In genomic region chr11:67585016-67585415, GRCm38 (mm10) we compare ENCODE assay signal across 26 mouse cellular contexts.
A peak's percentile ranks its signal among the peaks of the same experiment; 100 is the strongest.
DNase-seq lines count a peak whose midpoint lies in the region; ATAC-seq and TF ChIP-seq lines count a peak whose summit lies in the region.
"Had no signal": no experiment of that assay in that cellular context is flagged by ENCODE, and none has a peak within 500 bp of the region (broad histone marks: within the 10 kb centered on the region; RNA-seq: fewer than 3 reads in every experiment).

No protein-coding gene starts in this region.

- TF ChIP-seq CTCF in left cerebral cortex, adult 2 months (IDR thresholded peaks at IDR 0.05): no peak

- ATAC-seq in heart, embryonic 13.5 days (ENCODE audit: extremely low read depth, insufficient number of reproducible peaks, low FRiP score, low TSS enrichment): no peak
- ATAC-seq: activated CD4-positive, CD25-positive, alpha-beta regulatory T cell, adult 4 months; CD4-positive, CD25-positive, alpha-beta regulatory T cell, adult 4 months; forebrain, embryonic 13.5 days; forebrain, embryonic 15.5 days; forebrain, postnatal 0 days; Patski had no signal

- intact Hi-C loops in heart, postnatal 14 days (cut with DNase I): loop anchor here (5.0 kb wide), 1 partner anchor 38 kb away; no protein-coding TSS in a partner anchor
- intact Hi-C loops in left cerebral cortex, adult 2 months (cut with DNase I): no loop called here
- intact Hi-C loops in left cerebral cortex, postnatal 10 days (cut with DNase I): no loop called here

- H3K4me2 ChIP-seq in heart, embryonic 13.5 days: no peak overlapping the region
- H3K4me2 ChIP-seq: embryonic facial prominence, embryonic 12.5 days; forebrain, embryonic 13.5 days; forebrain, embryonic 15.5 days had no signal

- H3K9ac ChIP-seq in heart, embryonic 13.5 days: no peak overlapping the region
- H3K9ac ChIP-seq: embryonic facial prominence, embryonic 12.5 days; forebrain, embryonic 13.5 days; forebrain, embryonic 15.5 days; forebrain, postnatal 0 days had no signal

- no peaks in the 10 kb centered on the region for H3K27me3 ChIP-seq in heart, embryonic 13.5 days (replicated peaks)
- H3K27me3 ChIP-seq: CH12.LX; embryonic facial prominence, embryonic 12.5 days; forebrain, embryonic 13.5 days; forebrain, embryonic 15.5 days; Patski had no signal

- peak overlapping the region; percentile 85; the same call in 1 of the 2 replicates for H3K27ac ChIP-seq in heart, embryonic 13.5 days (replicated peaks)
- peak overlapping the region; percentile 89 for H3K27ac ChIP-seq in left cerebral cortex, adult 2 months
- H3K27ac ChIP-seq: embryonic facial prominence, embryonic 10.5 days; forebrain, embryonic 13.5 days; forebrain, embryonic 15.5 days had no signal

- H3K4me1 ChIP-seq in heart, embryonic 13.5 days: peaks cover 46% of the 10 kb centered on the region

- no peaks in the 10 kb centered on the region for H3K9me3 ChIP-seq in heart, embryonic 13.5 days
- H3K9me3 ChIP-seq: embryonic facial prominence, embryonic 10.5 days; embryonic facial prominence, embryonic 12.5 days; forebrain, embryonic 13.5 days; forebrain, embryonic 15.5 days had no signal

- WGBS in heart, embryonic 13.5 days: 71% methylated on average over 6 of the region's 6 CpGs

- no peak overlapping the region for H3K4me3 ChIP-seq in heart, embryonic 13.5 days
- H3K4me3 ChIP-seq in left cerebral cortex, adult 2 months: no peak overlapping the region
- H3K4me3 ChIP-seq: embryonic facial prominence, embryonic 10.5 days; embryonic facial prominence, embryonic 12.5 days; forebrain, embryonic 13.5 days; forebrain, embryonic 15.5 days had no signal

- DNase-seq in heart, postnatal 14 days: no peak
- no peak for DNase-seq in left cerebral cortex, adult 2 months (ENCODE audit: extremely low spot score in 1 of 2, low spot score in 2 of 2)
- DNase-seq in left cerebral cortex, postnatal 10 days (ENCODE audit: extremely low spot score in 1 of 2, low spot score in 2 of 2): no peak
- peak; percentile 31 for DNase-seq in brain, adult 2 months (ENCODE audit: low read depth, low spot score)
- DNase-seq in gastrocnemius, adult 18-20 months (ENCODE audit: low spot score): no peak
- DNase-seq: adrenal gland, adult 8-10 months; adrenal gland, postnatal 14 days; adrenal gland, postnatal 36 days; B cell, adult 2 months; cerebellum, adult 11 months; cerebellum, adult 18-20 months; cerebellum, adult 8-10 months; cerebellum, adult 9-11 months; cerebellum, postnatal 14 days; cerebellum, postnatal 36 days; forebrain, postnatal 0 days had no signal

- no peaks in the 10 kb centered on the region for H3K36me3 ChIP-seq in heart, embryonic 13.5 days
- H3K36me3 ChIP-seq: embryonic facial prominence, embryonic 10.5 days; embryonic facial prominence, embryonic 12.5 days; forebrain, embryonic 15.5 days; G1E had no signal
